Comparison of ENCODE assay signal across 8 mouse cellular contexts in genomic region chr7:130645332-130645993, GRCm38 (mm10).
DNase-seq lines count a peak whose midpoint lies in the region; ATAC-seq and TF ChIP-seq lines count a peak whose summit lies in the region.

No protein-coding gene starts in this region.

- no peaks in the 10 kb centered on the region for H3K9me3 ChIP-seq in forebrain, embryonic 16.5 days (ENCODE audit: control insufficient read depth, low read length)
- H3K9me3 ChIP-seq in limb, embryonic 13.5 days, result no peaks in the 10 kb centered on the region
- no peaks in the 10 kb centered on the region for H3K9me3 ChIP-seq in neural tube, embryonic 12.5 days

- 13% methylated on average over 15 of the region's 15 CpGs for WGBS in kidney, adult 2 months
- WGBS in forebrain, embryonic 16.5 days, result 20% methylated on average over 15 of the region's 15 CpGs
- WGBS in limb, embryonic 13.5 days, result 11% methylated on average over 15 of the region's 15 CpGs
- 19% methylated on average over 15 of the region's 15 CpGs for WGBS in neural tube, embryonic 12.5 days

- peak overlapping the region; percentile 98 for H3K4me2 ChIP-seq in forebrain, embryonic 16.5 days (ENCODE audit: low read length)
- H3K4me2 ChIP-seq in limb, embryonic 13.5 days (replicated peaks), result peak overlapping the region; percentile 91
- peak overlapping the region; percentile 81 for H3K4me2 ChIP-seq in neural tube, embryonic 12.5 days (replicated peaks)

- peak overlapping the region; percentile 85 for H3K4me3 ChIP-seq in kidney, adult 2 months (ENCODE audit: insufficient read depth, low read depth, low read length)
- peak overlapping the region; percentile 53 for H3K4me3 ChIP-seq in forebrain, embryonic 16.5 days (replicated peaks; ENCODE audit: low read length)
- peak overlapping the region; percentile 70 for H3K4me3 ChIP-seq in limb, embryonic 13.5 days
- peak overlapping the region; percentile 50 for H3K4me3 ChIP-seq in neural tube, embryonic 12.5 days

- H3K36me3 ChIP-seq in kidney, adult 2 months (ENCODE audit: control insufficient read depth, insufficient read depth, low read length), result no peaks in the 10 kb centered on the region
- no peaks in the 10 kb centered on the region for H3K36me3 ChIP-seq in forebrain, embryonic 16.5 days (ENCODE audit: control insufficient read depth, insufficient read depth)
- H3K36me3 ChIP-seq in limb, embryonic 13.5 days, result no peaks in the 10 kb centered on the region
- no peaks in the 10 kb centered on the region for H3K36me3 ChIP-seq in neural tube, embryonic 12.5 days

- ATAC-seq in forebrain, embryonic 16.5 days, result peak; percentile 15
- peak; percentile 54; the same call in 1 of the 2 replicates for ATAC-seq in limb, embryonic 13.5 days (ENCODE audit: low FRiP score, low read depth)
- ATAC-seq in neural tube, embryonic 12.5 days (ENCODE audit: low FRiP score, low read depth), result peak; percentile 19; the same call in 1 of the 2 replicates
- ATAC-seq in cerebellum, adult (ENCODE audit: insufficient number of reproducible peaks, low FRiP score, low TSS enrichment), result no peak

- H3K9ac ChIP-seq in forebrain, embryonic 16.5 days (replicated peaks; ENCODE audit: low read depth, low read length), result peak overlapping the region; percentile 49
- peak overlapping the region; percentile 90 for H3K9ac ChIP-seq in limb, embryonic 13.5 days
- peak overlapping the region; percentile 69 for H3K9ac ChIP-seq in neural tube, embryonic 12.5 days

- no peaks in the 10 kb centered on the region for H3K27me3 ChIP-seq in kidney, adult 2 months (replicated peaks; ENCODE audit: control insufficient read depth, insufficient read depth, low read length)
- H3K27me3 ChIP-seq in forebrain, embryonic 16.5 days (replicated peaks; ENCODE audit: control insufficient read depth, insufficient read depth, low read length), result no peaks in the 10 kb centered on the region
- no peaks in the 10 kb centered on the region for H3K27me3 ChIP-seq in limb, embryonic 13.5 days
- H3K27me3 ChIP-seq in neural tube, embryonic 12.5 days (replicated peaks), result no peaks in the 10 kb centered on the region

- TF ChIP-seq CTCF in kidney, adult 2 months (conservative IDR thresholded peaks at IDR 0.05; ENCODE audit: insufficient read depth, insufficient read length, low read depth, low read length), result no peak

- peak overlapping the region; percentile 89 for H3K27ac ChIP-seq in kidney, adult 2 months (ENCODE audit: insufficient read depth, low read depth, low read length)
- H3K27ac ChIP-seq in forebrain, embryonic 16.5 days (ENCODE audit: low read length), result no peak overlapping the region
- peak overlapping the region; percentile 95 for H3K27ac ChIP-seq in limb, embryonic 13.5 days
- H3K27ac ChIP-seq in neural tube, embryonic 12.5 days, result peak overlapping the region; percentile 57

- peaks cover 30% of the 10 kb centered on the region; the same call in 1 of the 2 replicates for H3K4me1 ChIP-seq in kidney, adult 2 months (ENCODE audit: control insufficient read depth, insufficient read depth, low read length)
- peaks cover 20% of the 10 kb centered on the region for H3K4me1 ChIP-seq in forebrain, embryonic 16.5 days (replicated peaks; ENCODE audit: control insufficient read depth, insufficient read depth, low read length)
- peaks cover 33% of the 10 kb centered on the region for H3K4me1 ChIP-seq in limb, embryonic 13.5 days
- H3K4me1 ChIP-seq in neural tube, embryonic 12.5 days, result peaks cover 13% of the 10 kb centered on the region; the same call in 1 of the 2 replicates

- peak; percentile 83 for DNase-seq in kidney, adult 2 months
- no peak for DNase-seq in kidney, postnatal 14 days
- DNase-seq in MN1 (ENCODE audit: low spot score), result peak; percentile 58
- DNase-seq in retina, postnatal 1 day, result no peak

- TF ChIP-seq POLR2A in kidney, adult 2 months (IDR thresholded peaks at IDR 0.05; ENCODE audit: low read depth, low read length), result no peak

Comparison
In these comparisons a context has a peak if more than half of its experiments do, and no peak if none do; other contexts are left out.
1. DNase-seq: peak in kidney, adult 2 months (single experiment) and MN1 (single experiment); none in kidney, postnatal 14 days (single experiment) and retina, postnatal 1 day (single experiment).
2. Peak in every context shown above with its lines, with median percentiles within 50 percentile points of each other: H3K4me3 ChIP-seq, H3K4me2 ChIP-seq and H3K9ac ChIP-seq.